Mouse (Mus musculus): ENCODE data around the gene Slc38a10.

Slc38a10 gene

DNA sequence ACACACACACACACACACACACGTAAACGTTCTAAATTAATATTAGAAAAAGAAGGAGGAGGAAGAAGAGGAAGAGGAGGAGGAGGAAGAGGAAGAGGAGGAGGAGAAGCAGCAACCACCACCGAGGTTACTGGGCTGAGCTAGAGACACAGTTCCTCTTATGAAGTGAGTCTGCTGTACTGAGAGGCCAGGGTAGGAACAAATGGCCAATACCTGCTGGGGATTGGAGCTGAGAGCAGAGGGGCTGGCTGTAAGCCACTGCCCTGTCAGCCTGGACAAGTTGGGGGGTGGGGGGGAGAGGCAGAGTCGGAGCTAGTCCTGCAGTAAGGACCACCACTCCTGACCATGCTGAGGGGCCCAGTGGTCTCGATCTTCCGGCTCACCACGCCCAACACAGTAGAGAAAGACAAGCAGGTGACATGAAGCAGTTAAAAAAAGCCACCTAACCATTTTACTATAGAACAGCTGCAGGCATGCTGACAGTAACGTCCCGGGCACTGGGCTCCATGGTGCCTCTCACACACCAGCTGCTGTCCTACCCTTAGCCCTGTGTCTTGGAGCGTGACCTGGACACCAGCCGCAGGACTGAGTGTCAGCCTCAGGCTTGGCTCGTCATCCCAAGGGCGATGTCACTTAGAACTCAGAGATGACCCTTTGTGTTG is 87.0 kb downstream of the Slc38a10 start:
- in situ Hi-C loops (cut with MboI, MseI): loop anchor here (10.0 kb wide), 1 partner anchor 1641 kb away; the partner anchor contains the start of gene Metrnl

DNA sequence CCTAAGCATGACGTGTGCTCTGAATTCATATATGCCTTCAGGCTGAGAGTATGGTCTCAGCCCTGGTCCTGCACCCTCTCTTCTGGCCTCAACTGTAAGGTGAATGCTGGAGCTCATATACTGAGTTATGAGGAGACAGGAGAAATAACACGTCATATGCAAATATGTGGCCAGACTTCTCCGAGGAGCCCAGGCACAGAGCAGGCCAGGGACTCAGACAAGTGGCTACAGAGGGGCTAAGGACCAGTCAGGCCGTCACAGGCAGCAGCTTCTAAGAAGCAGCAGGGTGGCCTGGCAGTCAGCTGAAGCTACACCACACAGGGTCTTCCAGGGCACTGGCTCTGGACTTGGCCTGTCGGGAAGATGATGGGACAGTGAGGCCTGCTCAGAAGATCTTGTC is 87.8 kb downstream of the Slc38a10 start:
- in situ Hi-C loops (cut with MboI, MseI): loop anchor here (10.0 kb wide), 1 partner anchor 1641 kb away; the partner anchor contains the start of gene Metrnl

- in situ Hi-C loops (cut with MboI, MseI): loop anchor here (10.0 kb wide), 1 partner anchor 1644 kb away; the partner anchor contains the start of gene Metrnl
Measured at GRCm38 (mm10) chr11:120060634-120061033, 90.5 kb downstream of the Slc38a10 start.

- in situ Hi-C loops (cut with MboI, MseI): no loop called here
Measured at GRCm38 (mm10) chr11:120055953-120056732, 95.0 kb downstream of the Slc38a10 start.

Measured in regulatory T cell (primary cell).